7 mouse cellular contexts compared by ENCODE assay signal in the genomic region with DNA sequence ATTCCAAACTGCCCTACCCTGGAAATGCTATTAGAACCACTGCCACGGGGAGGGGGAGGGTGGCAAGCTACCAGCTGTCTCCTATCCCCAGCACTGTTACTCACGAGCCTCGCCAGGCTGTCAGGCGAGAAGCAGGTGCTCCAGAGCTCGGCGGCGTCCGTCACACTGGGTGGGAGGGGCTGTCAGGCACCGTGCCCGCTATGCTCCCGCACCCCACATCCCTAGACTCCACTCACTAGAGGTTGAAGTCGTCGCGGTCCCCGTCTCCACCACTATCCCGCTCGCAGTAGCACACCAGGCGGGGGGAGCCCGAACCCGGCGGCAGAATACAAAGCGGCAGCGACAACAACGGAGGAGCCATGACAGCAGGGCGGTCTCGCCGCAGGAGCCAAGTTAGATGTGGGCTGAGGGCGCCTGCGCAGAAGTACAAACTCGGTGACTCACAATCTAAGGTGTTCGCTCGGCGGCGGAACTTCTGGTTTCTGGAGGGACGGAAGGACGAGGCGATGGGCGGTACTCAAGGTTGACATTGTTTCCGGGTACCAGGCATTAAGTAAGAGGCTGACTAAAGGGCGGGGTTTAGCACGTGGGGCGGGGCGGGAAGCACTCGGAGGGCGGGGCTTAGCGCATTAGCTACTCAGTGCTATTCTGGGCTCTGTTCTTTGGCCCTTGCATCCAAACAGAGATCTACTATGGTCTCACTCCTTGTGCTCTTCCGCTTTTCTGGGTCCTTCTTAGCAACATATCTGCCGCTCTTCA. TPM values are rescaled to one million over a fixed set of nuclear protein-coding genes. Genes with fewer than 3 reads are reported as not detected.
DNase-seq lines count a peak whose midpoint lies in the region; ATAC-seq and TF ChIP-seq lines count a peak whose summit lies in the region.

A gene (minus strand): TSS at position 544 of the 759 bp plus-strand sequence.

- peak; percentile 87 for TF ChIP-seq POLR2A in small intestine, adult 2 months (IDR thresholded peaks at IDR 0.05; ENCODE audit: low read depth, low read length)

- peak; percentile 89 for ATAC-seq in intestine, postnatal 0 days
- peak; percentile 90 for ATAC-seq in midbrain, embryonic 12.5 days (ENCODE audit: low FRiP score, low read depth)

- no peaks in the 10 kb centered on the region for H3K27me3 ChIP-seq in embryonic facial prominence, embryonic 10.5 days (replicated peaks; ENCODE audit: low read depth, poor library complexity, severe bottlenecking)
- no peaks in the 10 kb centered on the region for H3K27me3 ChIP-seq in intestine, postnatal 0 days (replicated peaks; ENCODE audit: control insufficient read depth, insufficient read depth, low read length)
- H3K27me3 ChIP-seq in midbrain, embryonic 12.5 days: no peaks in the 10 kb centered on the region; the same call in 1 of the 2 replicates
- H3K27me3 ChIP-seq in small intestine, adult 2 months (ENCODE audit: control insufficient read depth, insufficient read depth, low read length): no peaks in the 10 kb centered on the region

- H3K4me2 ChIP-seq in intestine, postnatal 0 days (replicated peaks; ENCODE audit: low read depth): peak within 1 kb of the TSS; percentile 85
- peak within 1 kb of the TSS; percentile 80 for H3K4me2 ChIP-seq in midbrain, embryonic 12.5 days (replicated peaks)

- peak within 1 kb of the TSS; percentile 80 for H3K27ac ChIP-seq in embryonic facial prominence, embryonic 10.5 days (replicated peaks)
- peak within 1 kb of the TSS; percentile 92 for H3K27ac ChIP-seq in intestine, postnatal 0 days (ENCODE audit: low read depth, low read length)
- peak within 1 kb of the TSS; percentile 89 for H3K27ac ChIP-seq in midbrain, embryonic 12.5 days (replicated peaks)
- peak within 1 kb of the TSS; percentile 91 for H3K27ac ChIP-seq in small intestine, adult 2 months (ENCODE audit: insufficient read depth, low read depth, low read length)

- TF ChIP-seq CTCF in intestine, postnatal 0 days (IDR thresholded peaks at IDR 0.05; ENCODE audit: low read depth): no peak
- no peak for TF ChIP-seq CTCF in small intestine, adult 2 months (IDR thresholded peaks at IDR 0.05; ENCODE audit: extremely low read depth, insufficient read length, insufficient replicate concordance, low read depth, low read length)

- H3K36me3 ChIP-seq in embryonic facial prominence, embryonic 10.5 days (replicated peaks): peaks cover 15% of the 10 kb centered on the region
- peaks cover 5% of the 10 kb centered on the region; the same call in 1 of the 2 replicates for H3K36me3 ChIP-seq in intestine, postnatal 0 days (ENCODE audit: control insufficient read depth, insufficient read depth)
- peaks cover 14% of the 10 kb centered on the region for H3K36me3 ChIP-seq in midbrain, embryonic 12.5 days
- H3K36me3 ChIP-seq in small intestine, adult 2 months (ENCODE audit: control insufficient read depth, insufficient read depth, low read length): 0 out of 2 replicates have a peak, but pooled peaks cover 2% of the 10 kb centered on the region

- peak within 1 kb of the TSS; percentile 66 for H3K4me3 ChIP-seq in embryonic facial prominence, embryonic 10.5 days
- peak within 1 kb of the TSS; percentile 72 for H3K4me3 ChIP-seq in intestine, postnatal 0 days (ENCODE audit: low read depth, low read length)
- H3K4me3 ChIP-seq in midbrain, embryonic 12.5 days: peak within 1 kb of the TSS; percentile 77
- H3K4me3 ChIP-seq in small intestine, adult 2 months (ENCODE audit: low read depth, low read length): peak within 1 kb of the TSS; percentile 79

- intact Hi-C loops in left cerebral cortex, postnatal 4 days (cut with DNase I): no loop called here

- H3K9me3 ChIP-seq in embryonic facial prominence, embryonic 10.5 days: no peaks in the 10 kb centered on the region
- no peaks in the 10 kb centered on the region for H3K9me3 ChIP-seq in intestine, postnatal 0 days (ENCODE audit: control insufficient read depth)
- no peaks in the 10 kb centered on the region for H3K9me3 ChIP-seq in midbrain, embryonic 12.5 days

- H3K9ac ChIP-seq in intestine, postnatal 0 days (ENCODE audit: low read depth, low read length): peak within 1 kb of the TSS; percentile 65
- H3K9ac ChIP-seq in midbrain, embryonic 12.5 days (replicated peaks): peak within 1 kb of the TSS; percentile 79

- peaks cover 31% of the 10 kb centered on the region for H3K4me1 ChIP-seq in embryonic facial prominence, embryonic 10.5 days
- H3K4me1 ChIP-seq in intestine, postnatal 0 days (replicated peaks; ENCODE audit: control insufficient read depth, insufficient read depth, low read length): peaks cover 6% of the 10 kb centered on the region
- H3K4me1 ChIP-seq in midbrain, embryonic 12.5 days: peaks cover 20% of the 10 kb centered on the region
- H3K4me1 ChIP-seq in small intestine, adult 2 months (ENCODE audit: control insufficient read depth, insufficient read depth, insufficient read length, low read length): peaks cover 26% of the 10 kb centered on the region

- WGBS in embryonic facial prominence, embryonic 10.5 days: under 1% methylated on average over 48 of the region's 48 CpGs
- under 1% methylated on average over 48 of the region's 48 CpGs for WGBS in intestine, postnatal 0 days
- under 1% methylated on average over 48 of the region's 48 CpGs for WGBS in midbrain, embryonic 12.5 days
- under 1% methylated on average over 48 of the region's 48 CpGs for WGBS in small intestine, adult 2 months

- DNase-seq in adrenal gland, postnatal 10 days: peak; percentile 93
- peak; percentile 93 for DNase-seq in embryonic facial prominence, embryonic 10.5 days (ENCODE audit: low spot score)
- peak; percentile 73 for DNase-seq in gonadal fat pad, adult 2 months (ENCODE audit: low read depth)
- peak; percentile 92 for DNase-seq in left cerebral cortex, postnatal 4 days

RNA-seq across cellular contexts. Expression of the gene that starts here (rescaled TPM):
- 10 to 100 TPM; 33.1 to 42.3 TPM for total RNA-seq in adrenal gland, postnatal 10 days (2021)
- 15.8 and 16.0 TPM in 2 replicates for polyA plus RNA-seq in embryonic facial prominence, embryonic 10.5 days (2016; fragmentation: Nextera tagmentation; extraction: Ambion mirVana)
- polyA plus RNA-seq in gonadal fat pad, adult 2 months (2012; rRNA removed): 124 and 139 TPM in 2 replicates
- polyA plus RNA-seq in intestine, postnatal 0 days (2015; fragmentation: Nextera tagmentation; extraction: Ambion mirVana): 41.2 and 46.2 TPM in 2 replicates
- 10 to 100 TPM; 83.1 to 92.4 TPM for total RNA-seq in left cerebral cortex, postnatal 4 days (2021)
- polyA plus RNA-seq in midbrain, embryonic 12.5 days (2016; fragmentation: Nextera tagmentation; extraction: Ambion mirVana): 42.9 and 48.6 TPM in 2 replicates
- 48.6 and 62.7 TPM in 2 replicates for polyA plus RNA-seq in small intestine, adult 2 months (2012; rRNA removed)

Comparison
In these comparisons a context has a peak if more than half of its experiments do, and no peak if none do; other contexts are left out.
1. Peak in every context shown above with its lines: DNase-seq, ATAC-seq, H3K4me3 ChIP-seq and H3K27ac ChIP-seq.